Mouse (Mus musculus): Measurements from ENCODE around the gene Mgat5b. TPM values are rescaled to one million over a fixed set of nuclear protein-coding genes. Genes with fewer than 3 reads are reported as not detected.
"Not testable (repeated sequence)": the region's sequence is repeated elsewhere in the genome, so short reads cannot be mapped to it uniquely, and the experiment has no call there.

The Mgat5b gene
- polyA plus RNA-seq, 1 experiment from 2014 or later: 3.8 TPM

DNA sequence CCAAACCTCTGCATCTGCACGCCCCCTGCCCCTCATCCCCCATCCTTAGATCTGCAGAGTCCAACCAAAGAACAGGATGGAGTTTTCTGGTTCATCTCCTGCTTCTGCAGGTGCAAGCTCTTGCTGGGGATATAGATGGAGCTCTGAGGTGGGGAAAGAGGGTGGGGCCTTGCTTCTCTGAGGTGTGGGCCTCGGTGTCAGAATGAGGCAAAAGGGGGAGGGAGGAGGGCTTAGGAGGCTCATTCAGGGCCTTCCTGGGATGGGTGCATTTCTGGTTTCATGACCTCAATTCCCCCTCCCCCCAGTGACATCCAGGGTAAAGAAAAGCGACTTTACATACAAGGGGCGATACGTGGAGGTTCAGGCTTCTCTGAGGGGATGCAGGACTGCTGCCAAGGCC is 31.5 kb upstream of the Mgat5b start:
- WGBS: 58% methylated on average over 5 of the region's 5 CpGs
- no peak for ATAC-seq (ENCODE audit: insufficient number of reproducible peaks, insufficient read depth, low FRiP score, low TSS enrichment)

DNA sequence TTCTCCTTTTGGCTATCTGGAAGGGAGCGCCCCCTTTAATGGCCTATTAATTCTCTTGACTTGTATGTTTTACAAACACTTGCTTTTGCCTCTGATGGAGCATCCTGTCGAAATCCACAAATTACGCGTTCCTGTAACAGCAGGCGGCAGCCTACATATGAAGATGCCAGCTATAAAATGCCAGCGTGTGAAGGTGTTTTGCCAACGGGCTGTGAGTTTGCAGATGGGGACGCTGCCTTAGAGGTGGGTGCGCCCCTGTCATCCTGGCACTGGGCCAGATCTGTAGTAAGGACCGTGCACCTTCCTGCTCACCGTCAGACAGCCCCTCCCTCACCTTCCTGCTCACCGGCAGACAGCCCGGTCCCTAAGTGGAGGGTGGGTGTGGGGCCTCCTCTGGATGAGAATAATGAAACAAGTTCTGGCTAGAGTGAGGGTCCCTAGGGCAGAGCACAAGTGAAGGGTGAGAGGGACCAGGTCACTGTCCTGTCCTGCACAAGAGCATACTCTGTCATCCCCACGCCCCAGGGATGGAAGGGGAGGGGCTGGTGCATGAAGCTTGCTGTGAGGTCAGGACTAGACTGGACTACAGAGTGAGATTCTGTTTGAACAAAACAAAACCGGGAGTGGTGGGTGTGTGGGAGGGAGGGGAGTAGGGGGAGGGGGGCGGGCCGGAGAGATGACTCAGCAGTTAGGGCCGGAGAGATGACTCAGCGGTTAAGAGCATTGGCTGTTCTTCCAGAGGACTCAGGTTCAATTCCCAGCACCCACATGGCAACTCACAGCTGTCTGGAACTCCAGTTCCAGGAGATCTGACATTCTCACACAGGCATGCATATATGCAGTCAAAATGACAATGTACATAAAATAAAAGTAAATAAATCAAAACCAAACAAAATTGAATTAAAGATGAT is 24.9 kb upstream of the Mgat5b start:
- no peak overlapping the region for H3K27ac ChIP-seq
- H3K4me3 ChIP-seq: no peak overlapping the region
- no peak overlapping the region; the same call in 1 of the 2 replicates for H3K9ac ChIP-seq
- H3K4me1 ChIP-seq: 0 out of 2 replicates have a peak, but pooled peaks cover 4% of the 10 kb centered on the region
- no peak overlapping the region for H3K4me2 ChIP-seq (replicated peaks)
- no peaks in the 10 kb centered on the region for H3K9me3 ChIP-seq
- H3K36me3 ChIP-seq: no peaks in the 10 kb centered on the region
- no peak for ATAC-seq (ENCODE audit: insufficient number of reproducible peaks, insufficient read depth, low FRiP score, low TSS enrichment)
- peaks cover 8% of the 10 kb centered on the region; the same call in 1 of the 2 replicates for H3K27me3 ChIP-seq
- 72% methylated on average over 19 of the region's 19 CpGs for WGBS

More for the DNA sequence above, 31.5 kb upstream of the Mgat5b start:
- no peak overlapping the region for H3K27ac ChIP-seq
- H3K9ac ChIP-seq: no peak overlapping the region
- H3K27me3 ChIP-seq: peaks cover 10% of the 10 kb centered on the region; the same call in 1 of the 2 replicates
- no peak overlapping the region for H3K4me2 ChIP-seq (replicated peaks)
- H3K4me1 ChIP-seq: peaks cover 8% of the 10 kb centered on the region
- no peaks in the 10 kb centered on the region for H3K36me3 ChIP-seq
- H3K9me3 ChIP-seq: no peaks in the 10 kb centered on the region
- no peak overlapping the region for H3K4me3 ChIP-seq

DNA sequence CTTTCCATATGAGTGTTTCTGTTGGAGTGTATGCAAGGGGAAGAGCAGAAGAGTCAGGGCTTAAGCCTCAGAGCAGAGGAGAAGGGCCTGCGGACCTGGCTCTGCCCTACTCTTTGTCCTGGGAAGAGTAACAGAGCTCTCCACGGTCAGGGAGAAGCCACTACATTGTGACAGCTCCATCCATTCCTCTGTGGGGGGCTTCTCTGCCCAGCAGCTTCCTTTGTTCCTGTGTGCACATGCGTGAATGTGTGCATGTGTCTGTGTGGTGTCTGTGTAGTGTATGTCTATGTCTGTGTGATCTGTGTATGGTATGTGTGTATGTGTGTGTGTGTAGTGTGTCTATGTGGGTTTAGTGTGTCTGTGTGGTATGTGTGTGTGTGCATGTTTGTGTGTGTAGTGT is 23.3 kb upstream of the Mgat5b start:
- Histone ChIP-seq H3K9me3 (no peaks in the 10 kb centered on the region), H3K36me3 (no peaks in the 10 kb centered on the region), H3K4me1 (0 out of 2 replicates have a peak, but pooled peaks cover 7% of the 10 kb centered on the region), H3K9ac (no peak overlapping the region), H3K27ac (no peak overlapping the region), H3K27me3 (0 out of 2 replicates have a peak, but pooled peaks cover 6% of the 10 kb centered on the region), H3K4me3 (no peak overlapping the region), H3K4me2 (replicated peaks) (no peak overlapping the region)
- WGBS: 68% methylated on average over 3 of the region's 3 CpGs
- ATAC-seq (ENCODE audit: insufficient number of reproducible peaks, insufficient read depth, low FRiP score, low TSS enrichment): no peak

DNA sequence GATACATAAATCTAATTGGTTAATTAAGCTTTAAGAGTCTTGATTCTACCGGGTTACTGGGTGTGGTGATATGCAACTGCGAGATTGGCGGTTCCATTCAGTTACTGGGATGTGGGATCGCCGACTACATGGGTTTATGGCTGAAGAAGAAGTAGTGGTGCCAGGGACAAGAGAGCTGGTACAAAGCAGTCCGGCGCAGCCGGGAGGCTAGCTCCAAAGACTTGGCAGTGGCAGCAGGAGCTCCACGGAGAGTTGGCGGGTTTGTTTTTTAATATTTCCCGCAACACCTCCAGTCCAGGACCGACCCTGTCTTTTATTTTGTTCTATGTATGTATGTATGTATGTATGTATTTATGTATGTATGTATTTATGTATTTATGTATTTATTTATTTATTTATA is 19.4 kb upstream of the Mgat5b start:
- Histone ChIP-seq H3K9ac (no peak overlapping the region), H3K36me3 (no peaks in the 10 kb centered on the region), H3K27ac (no peak overlapping the region), H3K4me1 (0 out of 2 replicates have a peak, but pooled peaks cover 3% of the 10 kb centered on the region), H3K27me3 (peaks cover 6% of the 10 kb centered on the region), H3K4me3 (no peak overlapping the region), H3K4me2 (replicated peaks) (no peak overlapping the region), H3K9me3 (no peaks in the 10 kb centered on the region)
- WGBS: 96% methylated on average over 12 of the region's 12 CpGs
- ATAC-seq (ENCODE audit: insufficient number of reproducible peaks, insufficient read depth, low FRiP score, low TSS enrichment): no peak

DNA sequence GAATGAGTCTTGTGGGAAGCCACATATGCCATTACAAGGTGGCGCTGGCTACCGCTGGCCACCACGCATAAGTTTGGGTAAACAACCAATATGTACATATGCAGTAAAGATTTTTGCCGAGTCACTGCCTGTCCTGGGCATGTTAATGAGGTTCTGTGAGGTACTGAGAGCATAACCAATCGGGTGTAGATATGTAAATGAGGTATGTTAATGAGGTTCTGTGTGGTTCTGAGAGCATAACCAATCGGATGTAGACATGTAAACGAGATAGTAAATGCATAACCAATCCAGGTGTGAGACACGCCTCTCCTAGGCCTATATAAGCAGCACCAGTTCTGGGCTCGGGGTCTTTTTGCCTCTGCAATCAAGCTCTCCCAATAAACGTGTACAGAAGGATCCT is 16.1 kb upstream of the Mgat5b start:
- Histone ChIP-seq H3K4me1 (peaks cover 13% of the 10 kb centered on the region; the same call in 1 of the 2 replicates), H3K27me3 (peaks cover 25% of the 10 kb centered on the region)
- H3K36me3 ChIP-seq; H3K4me2 ChIP-seq (replicated peaks); H3K9ac ChIP-seq; ATAC-seq (ENCODE audit: insufficient number of reproducible peaks, insufficient read depth, low FRiP score, low TSS enrichment); H3K27ac ChIP-seq; H3K9me3 ChIP-seq; H3K4me3 ChIP-seq: not testable (repeated sequence)
- WGBS: 93% methylated on average over 10 of the region's 10 CpGs

DNA sequence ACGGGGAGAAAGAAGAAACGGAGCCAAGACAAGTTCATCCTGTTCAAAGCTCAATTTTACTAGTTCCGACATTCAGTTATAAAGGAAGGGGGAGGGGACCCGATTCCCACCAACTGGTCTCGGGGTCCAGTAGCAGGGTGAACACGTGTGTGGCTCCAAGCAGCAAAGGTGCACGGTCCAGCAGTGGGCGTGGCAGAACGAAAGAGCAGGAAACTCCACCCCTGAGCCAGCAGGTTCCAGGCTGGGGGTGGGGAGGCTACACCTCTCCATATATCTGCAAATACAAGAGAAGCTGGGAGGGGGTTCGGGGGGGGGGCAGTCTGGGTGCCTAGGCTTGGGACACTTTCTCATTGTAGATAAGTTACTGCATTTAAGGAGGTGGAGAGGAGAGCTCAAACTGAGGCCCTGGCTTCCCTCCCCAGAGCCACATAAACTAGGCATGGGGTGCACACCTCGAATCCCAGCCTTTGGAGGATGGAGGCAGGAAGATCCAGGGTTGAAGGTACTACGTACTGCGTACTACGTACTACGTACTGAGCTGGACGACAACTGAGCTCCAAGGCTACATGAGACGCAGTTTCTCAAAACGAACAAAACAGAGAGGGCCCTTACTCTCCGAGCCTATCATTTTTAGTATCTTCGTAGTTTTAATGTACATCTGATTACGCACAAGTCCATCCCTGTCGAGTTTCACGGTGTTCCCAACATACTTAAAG is 12.8 kb upstream of the Mgat5b start:
- Histone ChIP-seq H3K27ac (no peak overlapping the region), H3K27me3 (peaks cover 25% of the 10 kb centered on the region), H3K9ac (no peak overlapping the region), H3K9me3 (no peaks in the 10 kb centered on the region), H3K36me3 (no peaks in the 10 kb centered on the region), H3K4me3 (peak overlapping the region; percentile 22), H3K4me2 (replicated peaks) (peak overlapping the region; percentile 49), H3K4me1 (peaks cover 10% of the 10 kb centered on the region; the same call in 1 of the 2 replicates)
- WGBS: 3% methylated on average over 23 of the region's 23 CpGs
- no peak for ATAC-seq (ENCODE audit: insufficient number of reproducible peaks, insufficient read depth, low FRiP score, low TSS enrichment)

DNA sequence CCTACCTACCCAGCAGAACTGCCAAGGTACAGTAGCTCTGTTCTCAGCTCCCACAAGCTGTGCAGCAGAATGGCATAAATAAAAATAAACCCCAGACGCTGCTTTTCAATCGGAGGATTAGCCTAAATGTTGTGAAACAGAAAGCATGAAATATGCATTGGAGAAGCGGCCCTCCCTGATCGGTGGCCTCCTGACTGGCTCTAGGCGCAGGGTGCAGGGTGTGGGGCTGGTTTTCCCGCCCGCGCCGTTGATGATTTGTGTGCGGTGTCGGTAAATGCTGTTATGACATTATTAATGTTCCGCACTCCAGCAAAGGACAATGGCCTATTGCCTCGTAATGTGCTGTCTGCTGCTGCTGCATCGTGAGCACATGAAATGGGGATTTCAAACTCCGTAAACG is 5.1 kb upstream of the Mgat5b start:
- H3K36me3 ChIP-seq: no peaks in the 10 kb centered on the region
- ATAC-seq (ENCODE audit: insufficient number of reproducible peaks, insufficient read depth, low FRiP score, low TSS enrichment): no peak
- H3K4me1 ChIP-seq: no peaks in the 10 kb centered on the region
- no peak overlapping the region for H3K4me2 ChIP-seq (replicated peaks)
- no peak overlapping the region for H3K4me3 ChIP-seq
- H3K27ac ChIP-seq: no peak overlapping the region
- 79% methylated on average over 16 of the region's 16 CpGs for WGBS
- peaks cover 30% of the 10 kb centered on the region for H3K27me3 ChIP-seq
- H3K9me3 ChIP-seq: no peaks in the 10 kb centered on the region
- no peak overlapping the region; the same call in 1 of the 2 replicates for H3K9ac ChIP-seq

DNA sequence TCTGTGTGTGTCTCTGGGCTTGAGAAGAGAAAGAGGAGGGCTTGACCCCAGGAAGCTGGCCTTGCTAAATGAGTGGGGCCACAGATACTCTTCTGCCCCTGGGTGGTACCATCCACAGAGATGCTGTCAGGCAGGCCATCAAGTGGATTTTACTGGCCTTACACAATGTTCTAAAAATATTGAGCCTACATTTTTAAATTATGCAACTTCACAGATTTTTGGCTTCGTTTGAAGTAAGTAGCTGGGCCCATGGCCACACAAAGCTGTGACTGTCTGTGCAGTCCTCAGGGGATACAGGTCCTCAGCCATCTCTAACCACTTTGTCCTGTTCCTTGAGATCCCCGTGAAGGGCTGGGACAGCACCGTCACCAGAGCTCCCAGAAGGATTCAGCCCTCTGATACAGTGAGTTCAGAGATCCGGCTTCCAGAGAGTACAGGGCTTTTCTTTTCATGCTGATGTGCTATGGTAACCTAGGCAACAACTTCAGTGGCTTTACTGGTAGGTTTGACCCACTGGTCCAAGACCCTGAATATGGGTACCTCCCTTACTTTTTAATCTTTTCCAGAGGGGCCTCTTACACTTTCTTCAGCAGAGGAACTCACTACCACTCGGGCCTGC is 4.3 kb upstream of the Mgat5b start:
- Histone ChIP-seq H3K4me1 (0 out of 2 replicates have a peak, but pooled peaks cover 2% of the 10 kb centered on the region), H3K36me3 (no peaks in the 10 kb centered on the region), H3K9ac (no peak overlapping the region), H3K9me3 (no peaks in the 10 kb centered on the region), H3K27me3 (peaks cover 38% of the 10 kb centered on the region), H3K4me2 (replicated peaks) (no peak overlapping the region), H3K27ac (no peak overlapping the region), H3K4me3 (no peak overlapping the region)
- no peak for ATAC-seq (ENCODE audit: insufficient number of reproducible peaks, insufficient read depth, low FRiP score, low TSS enrichment)
- 50% methylated on average over 5 of the region's 5 CpGs for WGBS

DNA sequence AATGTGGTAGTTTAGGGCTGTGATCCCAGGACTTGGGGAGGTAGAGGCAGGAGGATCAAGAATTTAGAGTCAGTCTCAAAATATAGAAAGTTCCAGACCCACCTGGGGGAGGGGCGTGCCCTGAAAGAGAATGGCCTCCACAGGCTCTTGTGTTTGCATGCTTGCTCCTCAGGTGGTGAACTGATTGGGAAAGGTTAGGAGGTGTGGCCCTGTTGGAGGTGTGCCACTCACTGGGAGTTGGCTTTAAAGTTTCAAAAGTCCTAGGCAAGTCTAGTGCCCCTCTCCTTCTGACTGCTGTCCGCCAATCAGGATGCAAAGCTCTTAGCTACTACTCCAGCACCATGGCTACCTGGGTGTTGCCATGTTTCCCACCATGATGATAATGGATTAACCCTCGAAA is 3.4 kb upstream of the Mgat5b start:
- peaks cover 47% of the 10 kb centered on the region for H3K27me3 ChIP-seq
- H3K9me3 ChIP-seq: no peaks in the 10 kb centered on the region
- no peak overlapping the region for H3K4me3 ChIP-seq
- no peak overlapping the region for H3K27ac ChIP-seq
- no peak overlapping the region for H3K9ac ChIP-seq
- 0 out of 2 replicates have a peak, but pooled peaks cover 4% of the 10 kb centered on the region for H3K4me1 ChIP-seq
- H3K4me2 ChIP-seq (replicated peaks): no peak overlapping the region
- ATAC-seq (ENCODE audit: insufficient number of reproducible peaks, insufficient read depth, low FRiP score, low TSS enrichment): no peak
- H3K36me3 ChIP-seq: no peaks in the 10 kb centered on the region
- 82% methylated on average over 3 of the region's 3 CpGs for WGBS

DNA sequence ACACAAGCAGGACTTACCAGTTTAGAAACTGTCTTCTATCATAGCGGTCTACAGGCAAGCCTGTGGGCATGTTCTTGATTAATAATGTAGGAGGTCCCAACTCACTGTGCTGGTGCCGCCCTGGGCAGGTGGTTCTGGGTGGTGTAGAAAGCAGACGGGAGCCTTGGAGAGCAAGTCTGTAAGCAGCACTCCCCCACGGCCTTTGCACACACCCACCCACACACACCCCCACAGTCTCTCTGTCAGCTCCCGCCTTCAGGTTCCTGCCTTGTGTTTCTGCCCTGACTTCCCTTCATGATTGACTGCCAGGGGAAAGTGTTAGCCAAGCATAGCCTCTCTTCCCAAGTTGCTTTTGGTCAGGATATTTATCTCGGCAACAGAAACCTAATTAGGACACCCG is 1.3 kb upstream of the Mgat5b start:
- 47% methylated on average over 7 of the region's 7 CpGs for WGBS

DNA sequence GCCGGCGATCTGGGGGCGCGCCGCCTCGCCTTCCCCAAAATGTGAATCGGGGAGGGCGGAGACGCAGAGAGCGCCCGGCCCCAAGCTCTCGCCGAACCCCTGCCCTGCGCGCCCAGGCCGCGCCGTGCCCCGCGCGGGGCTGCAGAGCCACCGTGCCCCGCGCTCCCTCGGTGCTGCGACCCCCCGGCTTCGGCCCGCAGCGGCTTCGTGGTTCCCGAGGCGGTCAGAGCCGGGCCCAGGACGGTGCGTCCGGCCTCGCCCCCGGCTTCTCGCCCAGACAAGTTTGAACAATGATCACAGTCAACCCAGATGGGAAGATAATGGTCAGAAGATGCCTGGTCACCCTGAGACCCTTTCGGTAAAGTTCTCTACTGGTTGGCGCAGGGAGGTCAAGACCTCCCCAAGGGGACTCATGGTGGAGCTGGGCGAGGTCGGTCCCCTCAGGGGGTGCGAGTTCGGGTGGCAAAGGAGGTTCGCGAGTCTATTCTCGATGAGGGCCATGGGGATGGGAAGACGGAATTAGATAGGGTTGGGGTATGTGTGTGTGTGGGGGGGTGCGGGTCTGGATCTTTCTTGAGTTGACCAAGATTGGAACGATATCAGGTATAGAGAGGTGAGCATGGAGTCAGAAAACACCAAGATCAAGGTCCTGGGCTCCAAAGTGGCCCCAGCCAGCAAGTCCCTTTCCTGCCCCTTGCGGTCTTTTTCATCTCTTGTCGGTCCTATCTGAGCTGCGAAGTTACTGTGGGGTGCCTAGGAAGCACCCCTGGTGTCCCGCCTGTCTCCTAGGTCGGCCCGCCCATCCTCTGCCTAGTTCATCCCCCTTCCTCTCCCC is 740 bp downstream of the Mgat5b start:
- ATAC-seq (ENCODE audit: insufficient number of reproducible peaks, insufficient read depth, low FRiP score, low TSS enrichment): no peak
- Histone ChIP-seq H3K27me3 (peaks cover 58% of the 10 kb centered on the region), H3K9me3 (no peaks in the 10 kb centered on the region), H3K9ac (peak overlapping the region; percentile 78), H3K36me3 (no peaks in the 10 kb centered on the region), H3K4me1 (0 out of 2 replicates have a peak, but pooled peaks cover 4% of the 10 kb centered on the region), H3K4me2 (replicated peaks) (peak overlapping the region; percentile 97), H3K4me3 (peak overlapping the region; percentile 60), H3K27ac (no peak overlapping the region)
- 2% methylated on average over 58 of the region's 58 CpGs for WGBS

More for the DNA sequence above, 1.3 kb upstream of the Mgat5b start:
- H3K4me2 ChIP-seq (replicated peaks): no peak overlapping the region
- H3K36me3 ChIP-seq: no peaks in the 10 kb centered on the region
- ATAC-seq (ENCODE audit: insufficient number of reproducible peaks, insufficient read depth, low FRiP score, low TSS enrichment): no peak
- no peak overlapping the region for H3K4me3 ChIP-seq
- 0 out of 2 replicates have a peak, but pooled peaks cover 4% of the 10 kb centered on the region for H3K4me1 ChIP-seq
- no peaks in the 10 kb centered on the region for H3K9me3 ChIP-seq
- H3K27ac ChIP-seq: no peak overlapping the region
- H3K27me3 ChIP-seq: peaks cover 61% of the 10 kb centered on the region
- H3K9ac ChIP-seq: no peak overlapping the region
